Mouse (Mus musculus) heart, postnatal 14 days (tissue): Measurements from ENCODE around the gene Ctla4. TPM values are rescaled to one million over a fixed set of nuclear protein-coding genes. Genes with fewer than 3 reads are reported as not detected.
A peak's percentile ranks its signal among the peaks of the same experiment; 100 is the strongest.

Experiments
- DNase-seq, 2 experiments: peaks; one replicate each; pipeline ENCODE4 v3.0.0; 2021 to 2022
- intact Hi-C: fragments of 180-260 bp; cut with DNase I; formaldehyde crosslinking; loops from one replicate; pipeline ENCODE4 v1.15.1; 2025
- total RNA-seq, 2 experiments: library from RNA; stranded (reverse); gene quantifications; 2 replicates each; pipeline ENCODE4 v1.2.3; 2021

Ctla4 gene
- total RNA-seq, 2 experiments from 2014 or later = 0.22 to 0.54 TPM

GRCm38 (mm10) chr1:60911631-60912030 is 24.8 kb downstream of the Ctla4 start:
- intact Hi-C loops = no loop called here
- DNase-seq = no peak

- intact Hi-C loops = no loop called here
- DNase-seq = no peak
These were observed 26.5 kb downstream of the Ctla4 start for GRCm38 (mm10) chr1:60913305-60913704.

- DNase-seq = peak in 1 of 2 experiments; percentile 9
- intact Hi-C loops = no loop called here
These were observed 29.5 kb downstream of the Ctla4 start for GRCm38 (mm10) chr1:60916281-60916781.

- no peak for DNase-seq
- intact Hi-C loops = no loop called here
These were observed 33.9 kb downstream of the Ctla4 start for GRCm38 (mm10) chr1:60920493-60921355.

- no peak for DNase-seq
- intact Hi-C loops = no loop called here
These were observed 42.2 kb downstream of the Ctla4 start for GRCm38 (mm10) chr1:60929036-60929435.

GRCm38 (mm10) chr1:60930397-60930796 is 43.6 kb downstream of the Ctla4 start:
- intact Hi-C loops = no loop called here
- no peak for DNase-seq

GRCm38 (mm10) chr1:60935968-60936581 is 49.3 kb downstream of the Ctla4 start:
- intact Hi-C loops = no loop called here
- DNase-seq = peak in 1 of 2 experiments; percentile 29

GRCm38 (mm10) chr1:60936963-60937711 is 50.3 kb downstream of the Ctla4 start:
- intact Hi-C loops = no loop called here
- DNase-seq = no peak

- no peak for DNase-seq
- intact Hi-C loops = no loop called here
These were observed 51.5 kb downstream of the Ctla4 start for GRCm38 (mm10) chr1:60938256-60938655.

GRCm38 (mm10) chr1:60938974-60939373 is 52.2 kb downstream of the Ctla4 start:
- no peak for DNase-seq
- intact Hi-C loops = no loop called here

GRCm38 (mm10) chr1:60940023-60940422 is 53.2 kb downstream of the Ctla4 start:
- intact Hi-C loops = loop anchor here (5.0 kb wide), 1 partner anchor 58 kb away; no protein-coding TSS in a partner anchor
- DNase-seq = no peak

- intact Hi-C loops = loop anchor here (5.0 kb wide), 1 partner anchor 58 kb away; no protein-coding TSS in a partner anchor
- no peak for DNase-seq
These were observed 53.8 kb downstream of the Ctla4 start for GRCm38 (mm10) chr1:60940620-60941019.

GRCm38 (mm10) chr1:60941056-60942048 is 54.6 kb downstream of the Ctla4 start:
- no peak for DNase-seq
- intact Hi-C loops = loop anchor here (5.0 kb wide), 1 partner anchor 59 kb away; no protein-coding TSS in a partner anchor

- intact Hi-C loops = loop anchor here (5.0 kb wide), 1 partner anchor 61 kb away; no protein-coding TSS in a partner anchor
- DNase-seq = no peak
These were observed 56.1 kb downstream of the Ctla4 start for GRCm38 (mm10) chr1:60942921-60943320.

GRCm38 (mm10) chr1:60945633-60946401 is 59.0 kb downstream of the Ctla4 start:
- no peak for DNase-seq
- intact Hi-C loops = no loop called here

- intact Hi-C loops = no loop called here
- DNase-seq = no peak
These were observed 61.3 kb downstream of the Ctla4 start for GRCm38 (mm10) chr1:60948112-60948511.

- intact Hi-C loops = loop anchor here (10.0 kb wide), 3 partner anchors 238 to 548 kb away; partner anchors contain the start of genes Abi2, Cd28 and Raph1
- DNase-seq = peak in 1 of 2 experiments; percentile 34
These were observed 66.2 kb downstream of the Ctla4 start for GRCm38 (mm10) chr1:60952958-60953357.

GRCm38 (mm10) chr1:60953686-60954085 is 66.9 kb downstream of the Ctla4 start:
- intact Hi-C loops = loop anchor here (10.0 kb wide), 3 partner anchors 239 to 549 kb away; partner anchors contain the start of genes Abi2, Cd28 and Raph1
- DNase-seq = no peak
